Mouse (Mus musculus): ENCODE results near the gene Nsl1. TPM values are rescaled to one million over a fixed set of nuclear protein-coding genes. Genes with fewer than 3 reads are reported as not detected.
"Not testable (repeated sequence)": the region's sequence is repeated elsewhere in the genome, so short reads cannot be mapped to it uniquely, and the experiment has no call there.

Gene Nsl1
- 0.28 and 0.79 TPM in 2 replicates for polyA plus RNA-seq (2012; ENCODE audit: insufficient read depth, insufficient read length, missing spikeins)

- H3K4me3 ChIP-seq (ENCODE audit: insufficient read depth, low read depth, low read length) = peak within 1 kb of the TSS; percentile 83
- peak within 1 kb of the TSS; percentile 73 for H3K27ac ChIP-seq (replicated peaks; ENCODE audit: low read depth, low read length)
- no peaks in the 10 kb centered on the region for H3K4me1 ChIP-seq (ENCODE audit: control insufficient read depth, insufficient read depth, insufficient read length, low read length)
These were observed at the start of gene Nsl1, which contains the start of gene Tatdn3 for GRCm38 (mm10) chr1:191062781-191063485. TSS of gene Nsl1 (plus strand) at chr1:191063012. TSS of gene Tatdn3 (minus strand) at chr1:191062932.

GRCm38 (mm10) chr1:191014271-191014670, 48.5 kb upstream of the Nsl1 start:
- H3K27ac ChIP-seq (replicated peaks; ENCODE audit: low read depth, low read length) = no peak overlapping the region
- no peak overlapping the region for H3K4me3 ChIP-seq (ENCODE audit: insufficient read depth, low read depth, low read length)
- no peaks in the 10 kb centered on the region for H3K4me1 ChIP-seq (ENCODE audit: control insufficient read depth, insufficient read depth, insufficient read length, low read length)

- Histone ChIP-seq H3K27ac (replicated peaks; ENCODE audit: low read depth, low read length) (no peak overlapping the region), H3K4me3 (ENCODE audit: insufficient read depth, low read depth, low read length) (no peak overlapping the region), H3K4me1 (ENCODE audit: control insufficient read depth, insufficient read depth, insufficient read length, low read length) (no peaks in the 10 kb centered on the region)
These were observed 43.0 kb upstream of the Nsl1 start for GRCm38 (mm10) chr1:191019803-191020202.

GRCm38 (mm10) chr1:191020217-191020924, 42.4 kb upstream of the Nsl1 start:
- Histone ChIP-seq H3K4me1 (ENCODE audit: control insufficient read depth, insufficient read depth, insufficient read length, low read length) (no peaks in the 10 kb centered on the region), H3K27ac (replicated peaks; ENCODE audit: low read depth, low read length) (no peak overlapping the region), H3K4me3 (ENCODE audit: insufficient read depth, low read depth, low read length) (no peak overlapping the region)

- Histone ChIP-seq H3K27ac (replicated peaks; ENCODE audit: low read depth, low read length) (no peak overlapping the region), H3K4me1 (ENCODE audit: control insufficient read depth, insufficient read depth, insufficient read length, low read length) (no peaks in the 10 kb centered on the region), H3K4me3 (ENCODE audit: insufficient read depth, low read depth, low read length) (no peak overlapping the region)
These were observed 41.8 kb upstream of the Nsl1 start for GRCm38 (mm10) chr1:191021016-191021415.

- Histone ChIP-seq H3K27ac (replicated peaks; ENCODE audit: low read depth, low read length) (no peak overlapping the region), H3K4me3 (ENCODE audit: insufficient read depth, low read depth, low read length) (no peak overlapping the region), H3K4me1 (ENCODE audit: control insufficient read depth, insufficient read depth, insufficient read length, low read length) (0 out of 2 replicates have a peak, but pooled peaks cover 3% of the 10 kb centered on the region)
These were observed 39.7 kb upstream of the Nsl1 start for GRCm38 (mm10) chr1:191023140-191023539.

GRCm38 (mm10) chr1:191023806-191024205, 39.0 kb upstream of the Nsl1 start:
- H3K4me3 ChIP-seq (ENCODE audit: insufficient read depth, low read depth, low read length); H3K4me1 ChIP-seq (ENCODE audit: control insufficient read depth, insufficient read depth, insufficient read length, low read length); H3K27ac ChIP-seq (replicated peaks; ENCODE audit: low read depth, low read length): not testable (repeated sequence)

- no peak overlapping the region for H3K27ac ChIP-seq (replicated peaks; ENCODE audit: low read depth, low read length)
These were observed 37.5 kb upstream of the Nsl1 start for GRCm38 (mm10) chr1:191025016-191026012.

GRCm38 (mm10) chr1:191026021-191026713, 36.6 kb upstream of the Nsl1 start, which contains the start of gene Flvcr1:
TSS of gene Flvcr1 (minus strand) at chr1:191026158.
- Histone ChIP-seq H3K27ac (replicated peaks; ENCODE audit: low read depth, low read length) (no peak within 1 kb of the TSS), H3K4me1 (ENCODE audit: control insufficient read depth, insufficient read depth, insufficient read length, low read length) (0 out of 2 replicates have a peak, but pooled peaks cover 3% of the 10 kb centered on the region), H3K4me3 (ENCODE audit: insufficient read depth, low read depth, low read length) (peak within 1 kb of the TSS; percentile 65)

More at GRCm38 (mm10) chr1:191025016-191026012, 37.5 kb upstream of the Nsl1 start:
- Histone ChIP-seq H3K4me1 (ENCODE audit: control insufficient read depth, insufficient read depth, insufficient read length, low read length) (0 out of 2 replicates have a peak, but pooled peaks cover 3% of the 10 kb centered on the region), H3K4me3 (ENCODE audit: insufficient read depth, low read depth, low read length) (peak overlapping the region; percentile 65)

- Histone ChIP-seq H3K4me1 (ENCODE audit: control insufficient read depth, insufficient read depth, insufficient read length, low read length) (0 out of 2 replicates have a peak, but pooled peaks cover 3% of the 10 kb centered on the region), H3K27ac (replicated peaks; ENCODE audit: low read depth, low read length) (no peak overlapping the region), H3K4me3 (ENCODE audit: insufficient read depth, low read depth, low read length) (no peak overlapping the region)
These were observed 32.6 kb upstream of the Nsl1 start for GRCm38 (mm10) chr1:191030182-191030581.

- not testable (repeated sequence) for H3K4me3 ChIP-seq (ENCODE audit: insufficient read depth, low read depth, low read length); H3K27ac ChIP-seq (replicated peaks; ENCODE audit: low read depth, low read length)
These were observed 31.8 kb upstream of the Nsl1 start for GRCm38 (mm10) chr1:191030922-191031425.

GRCm38 (mm10) chr1:191035649-191036048, 27.2 kb upstream of the Nsl1 start:
- Histone ChIP-seq H3K4me1 (ENCODE audit: control insufficient read depth, insufficient read depth, insufficient read length, low read length) (no peaks in the 10 kb centered on the region), H3K27ac (replicated peaks; ENCODE audit: low read depth, low read length) (no peak overlapping the region), H3K4me3 (ENCODE audit: insufficient read depth, low read depth, low read length) (no peak overlapping the region)

More at GRCm38 (mm10) chr1:191030922-191031425, 31.8 kb upstream of the Nsl1 start:
- H3K4me1 ChIP-seq (ENCODE audit: control insufficient read depth, insufficient read depth, insufficient read length, low read length) = not testable (repeated sequence)

- Histone ChIP-seq H3K27ac (replicated peaks; ENCODE audit: low read depth, low read length) (no peak within 1 kb of the TSS), H3K4me3 (ENCODE audit: insufficient read depth, low read depth, low read length) (no peak within 1 kb of the TSS), H3K4me1 (ENCODE audit: control insufficient read depth, insufficient read depth, insufficient read length, low read length) (no peaks in the 10 kb centered on the region)
These were observed 26.1 kb upstream of the Nsl1 start, which contains the start of gene Spata45 for GRCm38 (mm10) chr1:191036554-191037334. TSS of gene Spata45 (plus strand) at chr1:191036639.

Data from brown adipose tissue, adult 24 weeks (tissue).